Mouse (Mus musculus): ENCODE measurements around the gene Txlna. TPM values are rescaled to one million over a fixed set of nuclear protein-coding genes. Genes with fewer than 3 reads are reported as not detected.

Txlna gene
- total and polyA plus RNA-seq, 3 experiments: 51.8 to 64.7 (median 52.2) TPM

DNA sequence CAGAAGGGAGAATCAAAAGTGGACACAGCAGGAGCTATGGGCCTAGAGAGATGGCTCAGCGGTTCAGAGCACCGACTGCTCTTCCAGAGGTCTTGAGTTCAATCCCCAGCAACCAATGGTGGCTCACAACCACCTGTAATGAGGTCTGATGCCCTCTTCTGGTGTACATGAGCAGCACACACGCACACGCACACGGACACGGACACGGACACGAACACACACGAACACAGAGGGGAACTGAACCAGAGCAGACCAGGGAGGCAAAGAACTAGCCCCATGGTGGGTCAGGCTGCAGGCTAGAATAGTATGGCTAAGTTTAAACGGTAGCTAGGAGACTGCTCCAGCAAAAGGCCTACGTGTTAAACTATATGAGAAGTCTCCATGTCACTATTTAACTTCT, 41.0 kb upstream of the Txlna start:
- in situ Hi-C loops (cut with MboI; ENCODE audit: low pct_ligation_motif_present, low pct_unique_long_range_greater_than_20kb, low sequenced_read_pairs): no loop called here
- H3K4me2 ChIP-seq (ENCODE audit: insufficient read depth, low read depth, poor library complexity, severe bottlenecking): no peak overlapping the region
- peaks cover 61 to 91% of the 10 kb centered on the region in 2 experiments for H3K36me3 ChIP-seq (replicated peaks in 1 of 2; ENCODE audit: control insufficient read depth in 1 of 2, insufficient read depth in 1 of 2, low read length in 1 of 2)
- DNase-seq (ENCODE audit: extremely low read depth): no peak
- H3K9me3 ChIP-seq (replicated peaks; ENCODE audit: low read length): no peaks in the 10 kb centered on the region
- H3K79me2 ChIP-seq (replicated peaks; ENCODE audit: control insufficient read depth, extremely low read depth, insufficient read depth, poor library complexity, severe bottlenecking): no peaks in the 10 kb centered on the region
- dilution Hi-C loops (cut with MboI; ENCODE audit: extremely low pct_ligation_motif_present, extremely low pct_unique_long_range_greater_than_20kb, low sequenced_read_pairs): no loop called here
- TF ChIP-seq USF1 (IDR thresholded peaks at IDR 0.05; ENCODE audit: low read depth, low read length): no peak
- TF ChIP-seq JUN (IDR thresholded peaks at IDR 0.05; ENCODE audit: insufficient read depth, low read depth, low read length): no peak
- no peak for TF ChIP-seq E2F4 (IDR thresholded peaks at IDR 0.05; ENCODE audit: insufficient replicate concordance, low read depth, low read length)
- TF ChIP-seq CHD1 (IDR thresholded peaks at IDR 0.05; ENCODE audit: low read depth, low read length): no peak
- no peak for TF ChIP-seq BHLHE40 (IDR thresholded peaks at IDR 0.05; ENCODE audit: low read depth, low read length)
- no peak for TF ChIP-seq NELFE (IDR thresholded peaks at IDR 0.05; ENCODE audit: low read depth, low read length)
- TF ChIP-seq SIN3A (IDR thresholded peaks at IDR 0.05; ENCODE audit: low read length): no peak
- no peak for TF ChIP-seq MAFK (IDR thresholded peaks at IDR 0.05; ENCODE audit: insufficient replicate concordance, low read length)
- no peak for TF ChIP-seq JUND (conservative IDR thresholded peaks at IDR 0.05; ENCODE audit: low read depth, low read length)
- no peak for TF ChIP-seq PAX5 (IDR thresholded peaks at IDR 0.05; ENCODE audit: low read length)
- TF ChIP-seq IRF4 (IDR thresholded peaks at IDR 0.05; ENCODE audit: low read depth, low read length): no peak
- no peak for TF ChIP-seq MAZ (IDR thresholded peaks at IDR 0.05; ENCODE audit: low read depth, low read length)
- TF ChIP-seq POLR2AphosphoS2 (IDR thresholded peaks at IDR 0.05; ENCODE audit: low read depth, low read length): no peak
- no peak for TF ChIP-seq UBTF (IDR thresholded peaks at IDR 0.05; ENCODE audit: low read depth, low read length)
- no peak for TF ChIP-seq KAT2A (IDR thresholded peaks at IDR 0.05; ENCODE audit: insufficient replicate concordance, low read length)
- TF ChIP-seq ETS1 (conservative IDR thresholded peaks at IDR 0.05; ENCODE audit: low read depth, low read length): no peak
- no peaks in the 10 kb centered on the region for H3K4me1 ChIP-seq (ENCODE audit: control insufficient read depth in 1 of 2, insufficient read depth in 2 of 2)
- H3K4me3 ChIP-seq (replicated peaks in 1 of 3; ENCODE audit: low read depth in 2 of 3, low read length in 2 of 3, poor library complexity in 1 of 3): no peak overlapping the region
- no peak overlapping the region for H3K27ac ChIP-seq (ENCODE audit: insufficient read depth, low read depth)
- H3K9ac ChIP-seq (ENCODE audit: insufficient read depth, low read depth): no peak overlapping the region
- no peaks in the 10 kb centered on the region for H3K27me3 ChIP-seq (replicated peaks)

DNA sequence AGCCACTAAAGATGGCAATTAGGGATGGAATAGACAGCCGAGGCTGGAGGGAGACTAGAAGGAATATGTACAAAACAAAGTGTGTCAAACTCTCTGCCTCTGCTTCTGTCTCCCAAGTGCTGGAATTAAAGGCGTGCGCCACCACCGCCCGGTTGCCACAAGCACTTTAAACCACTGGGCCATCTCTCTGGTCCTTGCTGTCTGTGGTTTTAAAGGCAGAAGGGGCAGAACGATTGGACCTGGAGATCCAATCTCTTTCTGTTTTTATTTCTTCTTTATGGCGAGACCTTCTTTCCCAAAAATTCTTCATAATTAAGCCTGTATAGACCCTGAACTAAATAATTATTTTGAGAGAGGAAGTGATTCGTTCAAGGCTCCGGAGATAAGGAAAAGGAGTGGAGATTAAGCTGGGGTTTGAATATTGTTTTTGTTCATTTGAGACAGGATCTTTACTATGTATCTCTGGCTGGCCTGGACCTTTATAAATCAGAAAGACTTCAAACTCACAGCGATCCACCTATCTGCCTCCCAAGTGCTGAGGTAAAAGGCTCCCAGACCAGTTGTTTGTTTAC, 32.1 kb upstream of the Txlna start:
- in situ Hi-C loops (cut with MboI; ENCODE audit: low pct_ligation_motif_present, low pct_unique_long_range_greater_than_20kb, low sequenced_read_pairs): no loop called here
- Histone ChIP-seq H3K79me2 (replicated peaks; ENCODE audit: control insufficient read depth, extremely low read depth, insufficient read depth, poor library complexity, severe bottlenecking) (peaks cover 30% of the 10 kb centered on the region), H3K27ac (ENCODE audit: insufficient read depth, low read depth) (no peak overlapping the region), H3K9me3 (replicated peaks; ENCODE audit: low read length) (no peaks in the 10 kb centered on the region), H3K27me3 (replicated peaks) (no peaks in the 10 kb centered on the region), H3K36me3 (replicated peaks in 1 of 2; ENCODE audit: control insufficient read depth in 1 of 2, insufficient read depth in 1 of 2, low read length in 1 of 2) (peaks cover 11 to 35% of the 10 kb centered on the region in 2 experiments), H3K9ac (ENCODE audit: insufficient read depth, low read depth) (peak overlapping the region; percentile 96), H3K4me2 (ENCODE audit: insufficient read depth, low read depth, poor library complexity, severe bottlenecking) (peak overlapping the region; percentile 53), H3K4me1 (ENCODE audit: control insufficient read depth in 1 of 2, insufficient read depth in 2 of 2) (peaks cover 3 to 19% of the 10 kb centered on the region in 2 experiments; a peak in 3 of 4 replicates), H3K4me3 (replicated peaks in 1 of 3; ENCODE audit: low read depth in 2 of 3, low read length in 2 of 3, poor library complexity in 1 of 3) (peak overlapping the region; percentile 85 to 95 (median 89))
- dilution Hi-C loops (cut with MboI; ENCODE audit: extremely low pct_ligation_motif_present, extremely low pct_unique_long_range_greater_than_20kb, low sequenced_read_pairs): no loop called here
- no peak for DNase-seq (ENCODE audit: extremely low read depth)
- TF ChIP-seq SIN3A (IDR thresholded peaks at IDR 0.05; ENCODE audit: low read length): no peak
- TF ChIP-seq BHLHE40 (IDR thresholded peaks at IDR 0.05; ENCODE audit: low read depth, low read length): 0 out of 2 replicates have a peak, but pooled peaks have one; percentile 18

All from CH12.LX (cell line).